Mouse (Mus musculus) MEL (cell line): ENCODE results near the gene 1700010B08Rik. TPM values are rescaled to one million over a fixed set of nuclear protein-coding genes. Genes with fewer than 3 reads are reported as not detected.

Experiments
- DNase-seq: peaks from one replicate; pipeline ENCODE4 v3.0.0; 2011; ENCODE audit warnings: low read depth, low spot score
- H3K27ac ChIP-seq: 2 replicates; pipeline ENCODE4 v1.5.1; 2012; ENCODE audit warnings: low read depth, mild to moderate bottlenecking, control low read depth, low read length, moderate library complexity; ENCODE audit not compliant: control insufficient read depth
- H3K27me3 ChIP-seq, 2 experiments: fragments of 150-350 bp in 1 of 2; sonication (generic) in 1 of 2; 2 replicates each; pipeline ENCODE4 v1.6.1; 2012; ENCODE audit warnings: low read length in 2 of 2, mild to moderate bottlenecking in 2 of 2, improper control_type of control experiment in 1 of 2, moderate library complexity in 1 of 2; ENCODE audit not compliant: insufficient read depth in 2 of 2, control insufficient read depth in 1 of 2
- H3K36me3 ChIP-seq, 2 experiments: 2 replicates each; pipeline ENCODE4 v1.6.1; 2012 to 2014; ENCODE audit warnings: low read length in 2 of 2, improper control_type of control experiment in 1 of 2, inconsistent platforms in 1 of 2, mild to moderate bottlenecking in 1 of 2; ENCODE audit not compliant: insufficient read depth in 2 of 2, control insufficient read depth in 1 of 2
- H3K4me1 ChIP-seq, 2 experiments: fragments of 150-350 bp in 1 of 2; sonication (generic) in 1 of 2; 2 replicates each; pipeline ENCODE4 v1.6.1; 2012; ENCODE audit warnings: low read length in 2 of 2, improper control_type of control experiment in 1 of 2, mild to moderate bottlenecking in 1 of 2; ENCODE audit not compliant: insufficient read depth in 2 of 2, control insufficient read depth in 1 of 2
- H3K4me3 ChIP-seq, 2 experiments: fragments of 150-350 bp in 1 of 2; sonication (generic) in 1 of 2; 2 replicates each; pipeline ENCODE4 v1.5.1; 2012; ENCODE audit warnings: low read depth in 2 of 2, low read length in 2 of 2, mild to moderate bottlenecking in 2 of 2, moderate library complexity in 2 of 2, control low read depth in 1 of 2, improper control_type of control experiment in 1 of 2; ENCODE audit not compliant: control insufficient read depth in 1 of 2, insufficient read depth in 1 of 2
- H3K79me2 ChIP-seq: 2 replicates; pipeline ENCODE4 v1.6.1; 2012; ENCODE audit warnings: mild to moderate bottlenecking, low read length, moderate library complexity; ENCODE audit not compliant: control insufficient read depth, poor library complexity, insufficient read depth
- H3K9ac ChIP-seq: 2 replicates; pipeline ENCODE4 v1.6.1; 2012; ENCODE audit warnings: low read depth, mild to moderate bottlenecking, control low read depth, low read length, moderate library complexity; ENCODE audit not compliant: control insufficient read depth, poor library complexity, severe bottlenecking
- H3K9me3 ChIP-seq: fragments of 150-350 bp; sonication (generic); replicated peaks from 2 replicates; pipeline ENCODE4 v1.6.1; 2012; ENCODE audit warnings: mild to moderate bottlenecking, low read length, improper control_type of control experiment, moderate library complexity; ENCODE audit not compliant: insufficient read depth
- CTCF ChIP-seq, 3 experiments: IDR thresholded peaks in 2 of 3; conservative IDR thresholded peaks in 1 of 3; 2 replicates each; pipeline ENCODE4 v1.5.1; 2011 to 2012; ENCODE audit warnings: low read length in 3 of 3, low read depth in 2 of 3, mild to moderate bottlenecking in 2 of 3, improper control_type of control experiment in 1 of 3, inconsistent platforms in 1 of 3, mixed read lengths in 1 of 3, moderate library complexity in 1 of 3; ENCODE audit not compliant: control insufficient read depth in 1 of 3, insufficient read depth in 1 of 3, poor library complexity in 1 of 3, severe bottlenecking in 1 of 3
- E2F4 ChIP-seq: IDR thresholded peaks from 2 replicates; pipeline ENCODE4 v1.6.1; 2011; ENCODE audit warnings: low read depth, low read length, improper control_type of control experiment, borderline replicate concordance
- EP300 ChIP-seq, 2 experiments: IDR thresholded peaks; 2 replicates each; pipeline ENCODE4 v1.6.1; 2011; ENCODE audit warnings: improper control_type of control experiment in 2 of 2, low read length in 2 of 2, low read depth in 1 of 2, mild to moderate bottlenecking in 1 of 2
- ETS1 ChIP-seq: IDR thresholded peaks from 2 replicates; pipeline ENCODE4 v1.6.1; 2012; ENCODE audit warnings: low read depth, mild to moderate bottlenecking, inconsistent platforms, low read length, improper control_type of control experiment, moderate library complexity
- GABPA ChIP-seq: IDR thresholded peaks from 2 replicates; pipeline ENCODE4 v1.6.1; 2012; ENCODE audit warnings: low read depth, mild to moderate bottlenecking, inconsistent platforms, low read length, improper control_type of control experiment, moderate library complexity
- JUND ChIP-seq: IDR thresholded peaks from 2 replicates; pipeline ENCODE4 v1.6.1; 2011; ENCODE audit warnings: low read depth, mild to moderate bottlenecking, improper control_type of control experiment, low read length
- MAZ ChIP-seq: IDR thresholded peaks from 2 replicates; pipeline ENCODE4 v1.6.1; 2012; ENCODE audit warnings: low read depth, mild to moderate bottlenecking, inconsistent platforms, low read length, improper control_type of control experiment
- MEF2A ChIP-seq: IDR thresholded peaks from 2 replicates; pipeline ENCODE4 v1.6.1; 2014; ENCODE audit warnings: low read depth, mild to moderate bottlenecking, inconsistent platforms, low read length, improper control_type of control experiment; ENCODE audit not compliant: poor library complexity, insufficient replicate concordance, severe bottlenecking; ENCODE audit errors: extremely low read depth
- MXI1 ChIP-seq: IDR thresholded peaks from 2 replicates; pipeline ENCODE4 v1.6.1; 2011; ENCODE audit warnings: mild to moderate bottlenecking, low read depth, low read length, improper control_type of control experiment
- MYC ChIP-seq: IDR thresholded peaks from 2 replicates; pipeline ENCODE4 v1.6.1; 2011; ENCODE audit warnings: low read depth, mild to moderate bottlenecking, low read length, improper control_type of control experiment, moderate library complexity
- NRF1 ChIP-seq: IDR thresholded peaks from 2 replicates; pipeline ENCODE4 v1.6.1; 2014; ENCODE audit warnings: low read depth, mild to moderate bottlenecking, inconsistent platforms, low read length, improper control_type of control experiment, moderate library complexity; ENCODE audit not compliant: poor library complexity, insufficient read depth, severe bottlenecking
- POLR2A ChIP-seq, 2 experiments: IDR thresholded peaks; 2 replicates each; pipeline ENCODE4 v1.6.1; 2011 to 2012; ENCODE audit warnings: low read length in 2 of 2, mild to moderate bottlenecking in 2 of 2, control low read depth in 1 of 2, improper control_type of control experiment in 1 of 2, low read depth in 1 of 2, moderate library complexity in 1 of 2; ENCODE audit not compliant: control insufficient read depth in 1 of 2, insufficient read depth in 1 of 2, poor library complexity in 1 of 2
- POLR2AphosphoS2 ChIP-seq: IDR thresholded peaks from 2 replicates; pipeline ENCODE4 v1.6.1; 2011; ENCODE audit warnings: low read length, improper control_type of control experiment
- POLR2AphosphoS5 ChIP-seq: IDR thresholded peaks from 2 replicates; pipeline ENCODE4 v1.6.1; 2012; ENCODE audit warnings: low read depth, borderline replicate concordance, mild to moderate bottlenecking, inconsistent platforms, low read length, moderate library complexity, mixed read lengths
- RCOR1 ChIP-seq: IDR thresholded peaks from 2 replicates; pipeline ENCODE4 v1.6.1; 2012; ENCODE audit warnings: low read depth, mild to moderate bottlenecking, inconsistent platforms, low read length, improper control_type of control experiment
- SIN3A ChIP-seq: IDR thresholded peaks from 2 replicates; pipeline ENCODE4 v1.6.1; 2012; ENCODE audit warnings: low read length, improper control_type of control experiment, inconsistent platforms
- TAL1 ChIP-seq: IDR thresholded peaks from 2 replicates; pipeline ENCODE4 v1.6.1; 2012; ENCODE audit warnings: mild to moderate bottlenecking, inconsistent platforms, low read length, moderate library complexity, mixed read lengths
- TCF12 ChIP-seq: IDR thresholded peaks from 2 replicates; pipeline ENCODE4 v1.6.1; 2014; ENCODE audit warnings: low read depth, mild to moderate bottlenecking, inconsistent platforms, low read length, improper control_type of control experiment, moderate library complexity
- UBTF ChIP-seq: IDR thresholded peaks from 2 replicates; pipeline ENCODE4 v1.6.1; 2012; ENCODE audit warnings: low read depth, mild to moderate bottlenecking, inconsistent platforms, low read length, improper control_type of control experiment, moderate library complexity, borderline replicate concordance; ENCODE audit not compliant: insufficient read depth
- USF1 ChIP-seq: IDR thresholded peaks from 2 replicates; pipeline ENCODE4 v1.6.1; 2014; ENCODE audit warnings: low read depth, mild to moderate bottlenecking, inconsistent platforms, low read length, improper control_type of control experiment, moderate library complexity
- USF2 ChIP-seq, 2 experiments: IDR thresholded peaks; 2 replicates each; pipeline ENCODE4 v1.6.1; 2011 to 2012; ENCODE audit warnings: improper control_type of control experiment in 2 of 2, low read length in 2 of 2, borderline replicate concordance in 1 of 2, inconsistent platforms in 1 of 2, low read depth in 1 of 2, mild to moderate bottlenecking in 1 of 2; ENCODE audit not compliant: insufficient read depth in 1 of 2
- ZC3H11A ChIP-seq: IDR thresholded peaks from 2 replicates; pipeline ENCODE4 v1.6.1; 2012; ENCODE audit warnings: low read depth, mild to moderate bottlenecking, inconsistent platforms, low read length, improper control_type of control experiment
- ZMIZ1 ChIP-seq: IDR thresholded peaks from 2 replicates; pipeline ENCODE4 v1.6.1; 2012; ENCODE audit warnings: low read depth, mild to moderate bottlenecking, inconsistent platforms, low read length, improper control_type of control experiment, moderate library complexity
- ZNF384 ChIP-seq: IDR thresholded peaks from 2 replicates; pipeline ENCODE4 v1.6.1; 2012; ENCODE audit warnings: low read depth, mild to moderate bottlenecking, inconsistent platforms, low read length, improper control_type of control experiment
- polyA plus RNA-seq, 2 experiments: library from polyadenylated mRNA; stranded (reverse) in 1 of 2; unstranded in 1 of 2; fragments of >175 nt in 1 of 2; fragments of >200 nt in 1 of 2; gene quantifications; 2 replicates each; pipeline versions ENCODE4 v1.2.1 to v1.2.4; 2012; ENCODE audit warnings: low replicate concordance in 2 of 2, low read depth in 1 of 2; ENCODE audit not compliant: insufficient read length in 2 of 2, insufficient read depth in 1 of 2, missing spikeins in 1 of 2
- total RNA-seq: library from RNA; depleted of rRNA; stranded (reverse); fragments of 300-350 nt; gene quantifications from 2 replicates; pipeline ENCODE4 v1.2.3, GENCODE M21; 2012

The 1700010B08Rik gene
- total and polyA plus RNA-seq, 3 experiments: not detected

GRCm38 (mm10) chr2:173722251-173722857 lies 3.1 kb downstream of the 1700010B08Rik start:
- DNase-seq: no peak
- Histone ChIP-seq H3K27me3 (no peaks in the 10 kb centered on the region), H3K9me3 (no peaks in the 10 kb centered on the region), H3K4me1 (no peaks in the 10 kb centered on the region), H3K4me3 (no peak overlapping the region), H3K9ac (no peak overlapping the region), H3K36me3 (no peaks in the 10 kb centered on the region), H3K27ac (no peak overlapping the region), H3K79me2 (no peaks in the 10 kb centered on the region)
- TF ChIP-seq EP300 (IDR thresholded peaks at IDR 0.05; ENCODE audit: low read depth in 1 of 2, low read length in 2 of 2): no peak
- TF ChIP-seq MXI1: no peak
- no peak for TF ChIP-seq UBTF
- no peak for TF ChIP-seq ZMIZ1
- TF ChIP-seq TCF12: no peak
- no peak for TF ChIP-seq E2F4
- no peak for TF ChIP-seq SIN3A
- no peak for TF ChIP-seq MAZ
- no peak for TF ChIP-seq USF2 (IDR thresholded peaks at IDR 0.05; ENCODE audit: borderline replicate concordance in 1 of 2, insufficient read depth in 1 of 2, low read depth in 1 of 2, low read length in 2 of 2)
- no peak for TF ChIP-seq MYC
- no peak for TF ChIP-seq POLR2AphosphoS2
- no peak for TF ChIP-seq POLR2AphosphoS5
- TF ChIP-seq ZNF384: no peak
- TF ChIP-seq ETS1: no peak
- TF ChIP-seq ZC3H11A: no peak
- TF ChIP-seq GABPA: no peak
- TF ChIP-seq JUND: no peak
- no peak for TF ChIP-seq USF1

- TF ChIP-seq NRF1 (no peak), MEF2A (no peak), MYC (no peak), GABPA (no peak), RCOR1 (no peak), SIN3A (no peak), CTCF (IDR thresholded peaks at IDR 0.05 in 2 of 3, conservative IDR thresholded peaks at IDR 0.05 in 1 of 3; ENCODE audit: control insufficient read depth in 1 of 3, insufficient read depth in 1 of 3, low read depth in 2 of 3, low read length in 3 of 3, poor library complexity in 1 of 3, severe bottlenecking in 1 of 3) (no peak), MXI1 (no peak), POLR2A (IDR thresholded peaks at IDR 0.05; ENCODE audit: control insufficient read depth in 1 of 2, insufficient read depth in 1 of 2, low read depth in 1 of 2, low read length in 2 of 2, poor library complexity in 1 of 2) (no peak), E2F4 (no peak), TAL1 (no peak)
- H3K79me2 ChIP-seq: no peaks in the 10 kb centered on the region
Observed at GRCm38 (mm10) chr2:173724382-173724781, 5.2 kb downstream of the 1700010B08Rik start.

More at GRCm38 (mm10) chr2:173724382-173724781, 5.2 kb downstream of the 1700010B08Rik start:
- Histone ChIP-seq H3K9ac (no peak overlapping the region), H3K27ac (no peak overlapping the region), H3K4me3 (no peak overlapping the region), H3K9me3 (no peaks in the 10 kb centered on the region), H3K27me3 (no peaks in the 10 kb centered on the region), H3K4me1 (no peaks in the 10 kb centered on the region), H3K36me3 (no peaks in the 10 kb centered on the region)
- no peak for DNase-seq
